Mouse (Mus musculus) CH12F3 (cell line): ENCODE data around the gene Snx30.

ENCODE experiments used
- in situ Hi-C: fragments of 300-500 bp; cut with MboI; formaldehyde crosslinking; loops from 2 replicates; pipeline ENCODE4 v1.14.3; 2020; ENCODE audit warnings: low sequenced_read_pairs

The Snx30 gene

GRCm38 (mm10) chr4:59896000-59896399 is 90.4 kb downstream of the Snx30 start:
- in situ Hi-C loops, result no loop called here

- in situ Hi-C loops, result no loop called here
Observed at GRCm38 (mm10) chr4:59897814-59898520, 92.3 kb downstream of the Snx30 start.

- in situ Hi-C loops, result no loop called here
Observed at GRCm38 (mm10) chr4:59898521-59898919, 92.9 kb downstream of the Snx30 start.

- in situ Hi-C loops, result no loop called here
Observed at GRCm38 (mm10) chr4:59901810-59902209, 96.2 kb downstream of the Snx30 start.

GRCm38 (mm10) chr4:59902547-59902946 is 96.9 kb downstream of the Snx30 start:
- in situ Hi-C loops, result no loop called here

- in situ Hi-C loops, result no loop called here
Observed at GRCm38 (mm10) chr4:59907092-59907491, 101.5 kb downstream of the Snx30 start.

- in situ Hi-C loops, result no loop called here
Observed at GRCm38 (mm10) chr4:59907657-59908230, 102.1 kb downstream of the Snx30 start.

- in situ Hi-C loops, result no loop called here
Observed at GRCm38 (mm10) chr4:59908785-59909184, 103.1 kb downstream of the Snx30 start.

- in situ Hi-C loops, result no loop called here
Observed at GRCm38 (mm10) chr4:59914608-59915403, 109.2 kb downstream of the Snx30 start, which contains the start of gene Slc46a2. Gene Slc46a2 (minus strand): TSS chr4:59915056.

- in situ Hi-C loops, result no loop called here
Observed at GRCm38 (mm10) chr4:59917966-59918365, 112.3 kb downstream of the Snx30 start.

- in situ Hi-C loops, result no loop called here
Observed at GRCm38 (mm10) chr4:59925082-59925481, 119.4 kb downstream of the Snx30 start.

- in situ Hi-C loops, result no loop called here
Observed at GRCm38 (mm10) chr4:59927666-59928065, 122.0 kb downstream of the Snx30 start.

- in situ Hi-C loops, result no loop called here
Observed at GRCm38 (mm10) chr4:59928347-59928746, 122.7 kb downstream of the Snx30 start.

GRCm38 (mm10) chr4:59932505-59933281 is 127.1 kb downstream of the Snx30 start:
- in situ Hi-C loops, result no loop called here

- in situ Hi-C loops, result no loop called here
Observed at GRCm38 (mm10) chr4:59937543-59937942, 131.9 kb downstream of the Snx30 start.
